Mouse (Mus musculus) CH12.LX (cell line): ENCODE measurements at regions not wholly inside any gene's neighbourhood (a gene's known extent, or its start where the extent isn't known, plus 50 kb on each side); places are given as distances from the start of the nearest gene placed in this dataset.

Experiments
- DNase-seq: peaks from one replicate; pipeline ENCODE4 v3.0.0-alpha.2; 2013; ENCODE audit errors: extremely low read depth
- H3K27ac ChIP-seq: 2 replicates; pipeline ENCODE4 v1.5.1; 2012; ENCODE audit warnings: low read depth, mild to moderate bottlenecking, control low read depth, moderate library complexity; ENCODE audit not compliant: insufficient read depth
- H3K27me3 ChIP-seq: replicated peaks from 2 replicates; pipeline ENCODE3; 2012; ENCODE audit warnings: inconsistent platforms
- H3K36me3 ChIP-seq, 2 experiments: replicated peaks in 1 of 2; 2 replicates each; pipeline versions ENCODE3 to v1.6.1; 2012; ENCODE audit warnings: inconsistent platforms in 1 of 2, low read length in 1 of 2, mild to moderate bottlenecking in 1 of 2, mixed read lengths in 1 of 2, moderate library complexity in 1 of 2; ENCODE audit not compliant: control insufficient read depth in 1 of 2, insufficient read depth in 1 of 2
- H3K4me1 ChIP-seq, 2 experiments: 2 replicates each; pipeline ENCODE4 v1.6.1; 2012; ENCODE audit warnings: inconsistent platforms in 1 of 2, moderate library complexity in 1 of 2; ENCODE audit not compliant: insufficient read depth in 2 of 2, control insufficient read depth in 1 of 2
- H3K4me2 ChIP-seq: 2 replicates; pipeline ENCODE4 v1.6.1; 2012; ENCODE audit warnings: low read depth, mild to moderate bottlenecking, control low read depth; ENCODE audit not compliant: poor library complexity, insufficient read depth, severe bottlenecking
- H3K4me3 ChIP-seq, 3 experiments: fragments of 150-350 bp in 1 of 3; sonication (generic) in 1 of 3; replicated peaks in 1 of 3; 2 replicates each; pipeline versions ENCODE3 to v1.5.1; 2011 to 2012; ENCODE audit warnings: low read depth in 2 of 3, low read length in 2 of 3, mild to moderate bottlenecking in 2 of 3, moderate library complexity in 2 of 3, control low read depth in 1 of 3, improper control_type of control experiment in 1 of 3, inconsistent platforms in 1 of 3, mixed read lengths in 1 of 3; ENCODE audit not compliant: poor library complexity in 1 of 3
- H3K79me2 ChIP-seq: replicated peaks from 2 replicates; pipeline ENCODE4 v1.6.1; 2012; ENCODE audit warnings: mild to moderate bottlenecking, moderate library complexity; ENCODE audit not compliant: control insufficient read depth, poor library complexity, insufficient read depth, severe bottlenecking; ENCODE audit errors: extremely low read depth
- H3K9ac ChIP-seq: 2 replicates; pipeline ENCODE4 v1.6.1; 2012; ENCODE audit warnings: low read depth, mild to moderate bottlenecking, control low read depth, moderate library complexity; ENCODE audit not compliant: insufficient read depth
- H3K9me3 ChIP-seq: replicated peaks from 2 replicates; pipeline ENCODE3; 2012; ENCODE audit warnings: low read length, inconsistent platforms, mixed read lengths
- CHD1 ChIP-seq: IDR thresholded peaks from 2 replicates; pipeline ENCODE4 v1.6.1; 2012; ENCODE audit warnings: low read depth, low read length, improper control_type of control experiment, inconsistent platforms
- CHD2 ChIP-seq: IDR thresholded peaks from 2 replicates; pipeline ENCODE4 v1.6.1; 2011; ENCODE audit warnings: low read length, improper control_type of control experiment
- CTCF ChIP-seq, 2 experiments: IDR thresholded peaks in 1 of 2; conservative IDR thresholded peaks in 1 of 2; 2 replicates each; pipeline ENCODE4 v1.5.1; 2011 to 2012; ENCODE audit warnings: low read depth in 2 of 2, low read length in 2 of 2, improper control_type of control experiment in 1 of 2, inconsistent platforms in 1 of 2, mild to moderate bottlenecking in 1 of 2, moderate library complexity in 1 of 2
- ELF1 ChIP-seq: IDR thresholded peaks from 2 replicates; pipeline ENCODE4 v1.6.1; 2014; ENCODE audit warnings: low read depth, mild to moderate bottlenecking, inconsistent platforms, low read length, improper control_type of control experiment
- EP300 ChIP-seq: IDR thresholded peaks from 2 replicates; pipeline ENCODE4 v1.6.1; 2011; ENCODE audit warnings: low read length, improper control_type of control experiment
- JUN ChIP-seq: IDR thresholded peaks from 2 replicates; pipeline ENCODE4 v1.6.1; 2011; ENCODE audit warnings: low read depth, mild to moderate bottlenecking, low read length, improper control_type of control experiment, moderate library complexity; ENCODE audit not compliant: insufficient read depth
- JUND ChIP-seq: conservative IDR thresholded peaks from 2 replicates; pipeline ENCODE4 v1.6.1; 2011; ENCODE audit warnings: low read depth, low read length, improper control_type of control experiment
- MAFK ChIP-seq: IDR thresholded peaks from 2 replicates; pipeline ENCODE4 v1.6.1; 2011; ENCODE audit warnings: low read length, improper control_type of control experiment; ENCODE audit not compliant: insufficient replicate concordance
- MAZ ChIP-seq: IDR thresholded peaks from 2 replicates; pipeline ENCODE4 v1.6.1; 2012; ENCODE audit warnings: low read depth, mild to moderate bottlenecking, inconsistent platforms, low read length, improper control_type of control experiment, moderate library complexity
- POLR2A ChIP-seq: IDR thresholded peaks from 2 replicates; pipeline ENCODE4 v1.6.1; 2011; ENCODE audit warnings: low read depth, mild to moderate bottlenecking, improper control_type of control experiment, low read length
- SMC3 ChIP-seq: IDR thresholded peaks from 2 replicates; pipeline ENCODE4 v1.6.1; 2011; ENCODE audit warnings: low read depth, low read length, improper control_type of control experiment
- TBP ChIP-seq: conservative IDR thresholded peaks from 2 replicates; pipeline ENCODE4 v1.6.1; 2011; ENCODE audit warnings: low read depth, low read length, improper control_type of control experiment
- TCF12 ChIP-seq: IDR thresholded peaks from 2 replicates; pipeline ENCODE4 v1.6.1; 2014; ENCODE audit warnings: low read depth, mild to moderate bottlenecking, inconsistent platforms, low read length, improper control_type of control experiment
- UBTF ChIP-seq: IDR thresholded peaks from 2 replicates; pipeline ENCODE4 v1.6.1; 2012; ENCODE audit warnings: low read depth, mild to moderate bottlenecking, inconsistent platforms, low read length, improper control_type of control experiment, moderate library complexity
- ZMIZ1 ChIP-seq: IDR thresholded peaks from 2 replicates; pipeline ENCODE4 v1.6.1; 2012; ENCODE audit warnings: low read depth, mild to moderate bottlenecking, inconsistent platforms, low read length, improper control_type of control experiment
- dilution Hi-C: fragments of 300-500 bp; cut with MboI; formaldehyde crosslinking; loops from 2 replicates; pipeline ENCODE4 v1.14.3; 2020; ENCODE audit warnings: low sequenced_read_pairs; ENCODE audit not compliant: extremely low pct_unique_long_range_greater_than_20kb, extremely low pct_ligation_motif_present
- in situ Hi-C: fragments of 300-500 bp; cut with MboI; formaldehyde crosslinking; loops from 3 replicates; pipeline ENCODE4 v1.14.3; 2019; ENCODE audit warnings: low sequenced_read_pairs, low pct_ligation_motif_present, low pct_unique_long_range_greater_than_20kb, mixed read lengths

DNA sequence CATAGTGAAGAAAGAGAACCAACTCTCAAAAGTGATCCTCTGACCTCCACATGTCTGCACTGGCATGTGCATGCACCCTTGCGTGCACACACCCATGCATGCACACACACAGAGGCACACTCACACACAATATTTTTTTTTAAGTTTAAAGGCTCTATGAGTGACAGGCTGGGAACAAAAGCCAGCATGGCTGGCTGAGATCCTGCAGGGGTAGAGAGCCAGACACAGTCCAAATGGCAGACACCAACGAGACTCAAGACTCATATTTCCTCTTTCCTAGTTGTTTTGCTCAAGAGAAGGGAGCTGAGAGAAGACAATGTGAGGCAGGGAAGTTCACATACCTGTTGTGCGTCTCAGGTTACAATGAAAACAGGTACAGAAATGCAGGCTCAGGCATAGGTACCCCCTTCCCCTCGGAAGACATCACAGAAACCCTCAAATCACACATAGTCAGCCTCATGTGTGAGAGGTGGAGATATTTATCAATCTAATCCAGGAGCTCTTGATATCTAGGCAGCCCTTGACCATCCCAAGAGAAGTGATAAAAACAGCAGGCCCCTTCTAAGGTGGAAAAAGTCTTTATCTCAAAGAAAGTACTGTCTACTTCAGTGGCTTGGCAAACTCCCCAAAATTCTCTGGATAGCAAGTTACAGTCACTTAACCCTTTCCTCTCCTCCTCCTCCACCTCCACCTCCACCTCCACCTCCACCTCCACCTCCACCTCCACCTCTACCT is 101.4 kb upstream of the Cd180 start:
- in situ Hi-C loops = no loop called here
- Histone ChIP-seq H3K4me1 (peaks cover 5 to 12% of the 10 kb centered on the region in 2 experiments; a peak in 2 of 4 replicates), H3K4me3 (no peak overlapping the region), H3K4me2 (no peak overlapping the region), H3K9ac (no peak overlapping the region), H3K27ac (no peak overlapping the region), H3K9me3 (no peaks in the 10 kb centered on the region), H3K79me2 (no peaks in the 10 kb centered on the region), H3K36me3 (no peaks in the 10 kb centered on the region), H3K27me3 (no peaks in the 10 kb centered on the region)
- no peak for TF ChIP-seq MAZ
- no peak for DNase-seq
- dilution Hi-C loops = no loop called here

DNA sequence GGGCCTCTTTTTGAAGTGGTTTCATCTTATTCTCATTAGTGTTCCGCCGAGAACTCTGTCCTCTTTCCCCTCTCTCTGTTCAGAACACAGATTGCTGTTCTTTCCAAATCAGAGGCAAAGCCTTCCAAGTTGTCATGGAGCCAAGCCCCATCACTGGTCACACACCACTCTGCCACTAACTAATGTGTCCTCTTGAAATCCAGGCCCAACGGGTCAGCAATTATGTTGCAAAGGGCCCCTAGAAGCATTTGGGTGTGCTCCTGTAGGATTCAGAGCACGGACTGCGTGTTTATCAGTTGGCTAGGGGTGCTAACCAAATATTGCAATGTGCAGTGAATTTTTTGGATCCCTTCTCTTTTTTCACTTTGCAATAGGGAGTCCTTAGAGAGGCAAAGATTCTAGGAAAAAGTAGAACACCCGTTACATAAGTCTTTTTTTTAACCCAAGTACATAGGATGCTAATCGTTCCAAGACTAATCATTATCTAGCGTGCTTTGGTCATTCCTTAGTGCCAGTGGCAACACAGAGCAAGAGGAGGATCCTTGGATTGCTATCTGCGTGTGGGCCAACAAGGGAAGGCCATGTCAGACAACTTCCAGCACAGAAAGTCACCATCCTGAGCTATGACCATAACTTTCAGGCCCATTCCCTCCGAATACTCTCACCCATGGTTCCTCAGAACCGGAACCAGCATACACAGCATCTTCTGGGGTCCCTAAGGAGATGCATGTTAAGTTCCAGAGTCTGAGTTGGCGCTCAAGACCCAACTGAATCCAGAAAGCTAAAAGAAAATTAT is 99.8 kb upstream of the Cd180 start:
- dilution Hi-C loops = no loop called here
- TF ChIP-seq POLR2A = no peak
- no peak for TF ChIP-seq CHD1
- no peak for TF ChIP-seq UBTF
- TF ChIP-seq CTCF (conservative IDR thresholded peaks at IDR 0.05 in 1 of 2, IDR thresholded peaks at IDR 0.05 in 1 of 2; ENCODE audit: low read depth in 2 of 2, low read length in 2 of 2) = no peak
- no peak for TF ChIP-seq MAFK
- TF ChIP-seq CHD2 = no peak
- TF ChIP-seq ELF1 = no peak
- TF ChIP-seq TCF12 = no peak
- TF ChIP-seq SMC3 = no peak
- TF ChIP-seq JUN = no peak
- no peak for TF ChIP-seq EP300
- TF ChIP-seq TBP = no peak
- TF ChIP-seq ZMIZ1 = no peak
- no peak for TF ChIP-seq JUND
- no peak for DNase-seq

More for the DNA sequence above, 99.8 kb upstream of the Cd180 start:
- Histone ChIP-seq H3K4me2 (no peak overlapping the region), H3K27me3 (no peaks in the 10 kb centered on the region), H3K4me3 (no peak overlapping the region), H3K4me1 (peaks cover 5 to 12% of the 10 kb centered on the region in 2 experiments; a peak in 2 of 4 replicates), H3K79me2 (no peaks in the 10 kb centered on the region), H3K9me3 (no peaks in the 10 kb centered on the region), H3K27ac (no peak overlapping the region), H3K9ac (no peak overlapping the region), H3K36me3 (no peaks in the 10 kb centered on the region)
- in situ Hi-C loops = no loop called here
